Mouse (Mus musculus) testis, adult 10 weeks (tissue): ENCODE data around the gene Evi5. TPM values are rescaled to one million over a fixed set of nuclear protein-coding genes. Genes with fewer than 3 reads are reported as not detected.

Experiments
- polyA plus RNA-seq: library from polyadenylated mRNA; stranded (reverse); fragments of 350-450 nt; fragmentation: Illumina TruSeq; extraction: RNeasy Lipid Tissue Mini Kit (QIAGEN cat#74804); gene quantifications from one replicate; pipeline ENCODE4 v1.2.3, GENCODE M21; 2014; ENCODE audit warnings: low read depth, low replicate concordance

Evi5 gene
- polyA plus RNA-seq = 68.7 TPM

DNA sequence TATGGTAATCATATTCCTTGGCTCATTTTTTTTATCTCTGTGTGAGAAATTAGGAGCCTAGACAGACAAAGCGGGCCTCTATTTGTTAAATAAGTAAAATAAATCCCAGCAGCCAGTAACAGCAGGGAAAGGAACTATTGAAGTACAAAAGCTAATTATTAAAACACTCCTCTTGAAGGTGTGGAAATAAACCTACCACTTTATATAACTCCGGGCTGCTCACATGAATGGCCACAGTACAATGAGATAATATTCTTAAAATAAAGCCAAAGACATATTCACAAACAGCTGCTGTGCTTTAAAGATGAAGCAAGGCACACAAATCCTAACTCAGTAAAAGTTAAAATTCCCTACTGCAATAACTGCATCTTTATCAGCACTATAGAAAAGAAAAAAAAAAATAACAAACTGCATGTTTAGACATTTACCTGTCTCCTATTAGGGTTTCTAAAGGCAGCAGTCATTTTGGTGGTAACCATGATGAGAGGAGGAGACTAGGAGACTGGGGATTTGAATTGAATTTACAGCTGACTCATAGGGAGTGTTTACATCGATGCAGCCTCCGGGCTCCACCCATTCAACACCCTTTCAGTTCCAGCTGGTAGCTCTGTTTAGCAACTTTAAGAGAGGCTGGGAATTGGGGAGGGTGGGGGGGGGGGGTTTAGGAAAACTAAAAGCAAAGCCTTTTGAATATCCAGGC, at the start of gene Evi5:
Evi5 (minus strand) TSS at position 547 of the 700 bp plus-strand sequence.

DNA sequence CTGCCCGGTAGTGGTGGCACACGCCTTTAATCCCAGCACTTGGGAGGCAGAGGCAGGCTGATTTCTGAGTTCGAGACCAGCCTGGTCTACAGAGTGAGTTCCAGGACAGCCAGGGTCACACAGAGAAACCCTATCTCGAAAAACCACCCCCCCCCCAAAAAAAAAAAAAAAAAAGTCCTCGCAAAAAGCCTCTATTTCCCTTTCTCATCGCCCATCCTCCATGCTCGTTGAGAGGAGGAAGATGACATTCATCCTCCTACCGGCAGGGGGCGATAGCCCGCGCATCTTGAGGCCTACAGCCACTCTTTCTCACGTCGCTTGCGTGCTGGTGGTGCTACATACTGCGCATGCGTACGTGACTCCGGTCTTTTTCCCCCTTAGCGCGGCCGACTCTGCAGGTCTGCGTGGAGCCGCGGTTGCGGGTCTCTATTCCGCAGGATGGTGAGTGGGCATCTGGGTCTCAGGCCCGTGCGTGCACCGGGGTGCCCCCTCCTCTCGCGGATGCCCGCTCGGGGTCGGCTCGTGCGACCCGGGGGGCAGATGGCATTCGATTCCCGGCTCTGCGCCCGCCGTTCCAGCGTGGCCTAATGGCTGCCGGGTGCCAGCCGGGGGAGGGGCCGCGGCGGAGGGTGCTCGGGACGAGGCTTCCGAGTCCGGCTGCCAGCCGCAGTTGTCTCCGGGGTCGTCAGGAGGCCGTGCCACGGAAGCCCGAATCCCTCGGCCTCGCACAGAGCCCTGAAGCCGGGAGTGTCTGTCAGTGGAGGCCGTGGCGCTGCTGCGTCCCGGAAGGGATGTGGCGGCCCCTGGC, 25.5 kb upstream of the Evi5 start, which contains the start of gene Rpl5:
Rpl5 (plus strand) TSS at position 297 of the 808 bp plus-strand sequence.

DNA sequence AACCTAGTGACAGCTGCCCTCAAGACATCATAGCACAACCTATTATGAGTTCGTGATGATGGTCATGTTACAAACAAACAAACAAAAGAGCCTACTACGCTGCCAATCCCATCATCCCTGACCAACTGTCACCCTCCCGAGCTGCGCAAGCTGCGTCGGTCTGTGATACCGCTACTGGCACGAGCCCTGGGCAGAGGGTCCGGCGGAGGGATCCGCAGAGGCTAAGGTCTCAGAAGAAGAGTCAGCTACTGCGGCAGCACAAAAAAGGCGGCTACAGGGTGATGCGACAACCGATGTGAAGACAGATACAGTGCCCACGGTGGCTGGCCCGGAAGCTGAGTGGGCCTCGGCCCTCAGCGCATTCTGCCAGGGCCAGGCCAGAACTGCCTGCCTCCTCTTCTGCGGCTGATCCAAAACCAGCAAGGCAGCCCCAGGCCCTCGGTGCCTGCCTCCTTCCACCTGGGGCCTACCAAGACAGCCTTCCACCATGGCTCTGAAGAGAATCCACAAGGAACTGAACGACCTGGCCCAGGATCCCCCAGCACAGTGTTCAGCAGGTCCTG, 44.8 kb downstream of the Evi5 start, which contains the start of gene Ube2d2b:
Ube2d2b (plus strand) TSS at position 102 of the 563 bp plus-strand sequence.

DNA sequence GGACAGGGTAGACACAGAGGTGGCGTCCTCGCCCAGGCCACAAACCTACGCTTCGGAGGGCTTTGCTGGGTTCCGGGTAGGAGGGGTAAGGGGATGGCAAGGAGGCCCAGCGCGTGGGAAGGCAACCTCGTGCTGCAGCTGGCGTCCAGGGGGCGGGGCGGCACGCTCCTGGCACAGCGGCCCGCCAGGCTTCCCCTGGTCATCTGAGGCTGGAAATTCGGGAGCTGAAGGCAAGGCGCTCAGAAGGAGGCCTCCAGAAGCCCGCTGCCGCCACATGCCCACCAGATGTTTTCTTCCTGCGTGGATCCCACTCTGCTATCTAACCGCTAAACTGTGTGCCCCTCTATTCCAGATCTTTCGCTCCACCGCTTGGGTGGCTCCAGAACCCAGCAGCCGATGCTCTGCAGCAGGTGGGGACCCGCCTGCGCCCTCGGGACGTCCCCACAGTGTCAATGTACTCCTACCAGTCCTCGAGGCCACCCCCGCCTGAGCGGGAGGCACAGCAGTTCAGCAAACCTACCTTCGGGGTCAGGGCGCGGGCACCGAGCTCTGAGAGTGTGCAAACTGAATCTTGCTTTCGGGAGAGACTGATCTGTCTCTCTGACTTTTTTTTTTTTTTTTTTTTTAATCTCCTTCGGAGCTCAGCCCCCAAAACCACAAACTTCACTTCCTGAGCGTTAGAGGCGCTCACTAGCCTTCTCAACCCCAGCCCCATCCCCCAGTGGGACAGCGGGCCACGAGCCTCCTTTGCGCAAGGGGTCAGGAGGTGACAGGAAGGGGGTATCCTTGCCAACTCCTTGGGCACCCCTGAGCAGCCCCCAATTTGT, 149.3 kb downstream of the Evi5 start, which contains the start of gene Gfi1:
Gfi1 (minus strand) TSS at position 602 of the 827 bp plus-strand sequence.

Other genes with a start within 250 kb of the Evi5 start
- 1.2 TPM for gene Gfi1, start 149.1 kb downstream of the Evi5 start, polyA plus RNA-seq
- gene Ube2d2b, start 45.0 kb downstream of the Evi5 start, polyA plus RNA-seq = 614 TPM
- 154 TPM for gene Rpl5, start 25.4 kb upstream of the Evi5 start, polyA plus RNA-seq
- gene Fam69a, start 112.0 kb upstream of the Evi5 start, polyA plus RNA-seq = 30.2 TPM
- gene Mtf2, start 190.6 kb upstream of the Evi5 start, polyA plus RNA-seq = 119 TPM